Mouse (Mus musculus): Measurements from ENCODE around the gene Asb5.
A peak's percentile ranks its signal among the peaks of the same experiment; 100 is the strongest.
"Not testable (repeated sequence)": the region's sequence is repeated elsewhere in the genome, so short reads cannot be mapped to it uniquely, and the experiment has no call there.

The Asb5 gene

DNA sequence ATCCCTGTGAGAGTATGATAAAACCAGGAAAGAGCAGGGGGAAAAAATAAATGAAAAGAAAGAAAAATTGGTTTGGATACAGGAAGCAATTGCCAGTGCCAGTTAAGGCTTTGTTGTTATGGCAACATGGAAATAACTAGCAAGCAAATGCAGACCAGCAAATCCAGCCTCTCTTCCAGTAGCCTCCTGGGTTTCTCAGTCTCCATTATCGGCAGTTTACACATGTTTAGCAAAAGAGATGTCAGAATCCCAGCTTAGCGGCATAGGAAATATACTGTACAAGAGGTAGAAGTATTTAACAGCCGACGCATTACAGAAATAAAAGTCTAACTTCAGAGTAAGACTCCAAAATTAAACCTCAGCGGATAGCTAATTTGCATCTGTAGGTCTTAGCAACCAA is 65.3 kb downstream of the Asb5 start:
- Histone ChIP-seq H3K4me3 (replicated peaks; ENCODE audit: low read length) (no peak overlapping the region), H3K4me1 (replicated peaks; ENCODE audit: low read depth, low read length) (0 out of 2 replicates have a peak, but pooled peaks cover 2% of the 10 kb centered on the region), H3K36me3 (ENCODE audit: insufficient read depth, low read length) (no peaks in the 10 kb centered on the region), H3K27me3 (ENCODE audit: insufficient read depth, low read length) (no peaks in the 10 kb centered on the region), H3K9me3 (ENCODE audit: low read length) (no peaks in the 10 kb centered on the region)
- no peak for TF ChIP-seq CTCF (conservative IDR thresholded peaks at IDR 0.05; ENCODE audit: low read length)
- no peak for TF ChIP-seq NANOG (IDR thresholded peaks at IDR 0.05; ENCODE audit: borderline replicate concordance, low read length)
- TF ChIP-seq POU5F1 (IDR thresholded peaks at IDR 0.05; ENCODE audit: borderline replicate concordance, low read length): no peak

DNA sequence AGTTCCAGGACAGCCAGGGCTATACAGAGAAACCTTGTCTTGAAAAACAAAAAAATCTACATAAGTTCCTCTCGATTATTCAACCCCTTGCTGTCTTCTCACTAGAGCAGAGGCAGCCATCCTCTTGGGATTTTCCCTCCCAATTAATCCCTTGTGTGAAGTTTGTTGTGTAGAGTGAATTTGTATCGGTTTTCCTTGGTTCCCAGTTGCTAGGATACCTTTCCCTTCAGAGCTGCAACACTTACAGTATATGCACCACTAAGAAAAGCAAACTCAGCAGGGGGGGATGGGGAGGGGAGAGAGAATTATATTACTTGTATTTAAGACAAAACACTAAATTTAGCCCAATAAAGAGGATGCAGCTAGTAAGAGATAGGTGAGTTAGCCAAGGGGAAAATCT is 66.7 kb downstream of the Asb5 start:
- Histone ChIP-seq H3K4me3 (replicated peaks; ENCODE audit: low read length) (no peak overlapping the region), H3K9me3 (ENCODE audit: low read length) (no peaks in the 10 kb centered on the region), H3K36me3 (ENCODE audit: insufficient read depth, low read length) (no peaks in the 10 kb centered on the region), H3K27me3 (ENCODE audit: insufficient read depth, low read length) (no peaks in the 10 kb centered on the region), H3K4me1 (replicated peaks; ENCODE audit: low read depth, low read length) (peaks cover 10% of the 10 kb centered on the region)
- no peak for TF ChIP-seq CTCF (conservative IDR thresholded peaks at IDR 0.05; ENCODE audit: low read length)
- no peak for TF ChIP-seq NANOG (IDR thresholded peaks at IDR 0.05; ENCODE audit: borderline replicate concordance, low read length)
- TF ChIP-seq POU5F1 (IDR thresholded peaks at IDR 0.05; ENCODE audit: borderline replicate concordance, low read length): no peak

DNA sequence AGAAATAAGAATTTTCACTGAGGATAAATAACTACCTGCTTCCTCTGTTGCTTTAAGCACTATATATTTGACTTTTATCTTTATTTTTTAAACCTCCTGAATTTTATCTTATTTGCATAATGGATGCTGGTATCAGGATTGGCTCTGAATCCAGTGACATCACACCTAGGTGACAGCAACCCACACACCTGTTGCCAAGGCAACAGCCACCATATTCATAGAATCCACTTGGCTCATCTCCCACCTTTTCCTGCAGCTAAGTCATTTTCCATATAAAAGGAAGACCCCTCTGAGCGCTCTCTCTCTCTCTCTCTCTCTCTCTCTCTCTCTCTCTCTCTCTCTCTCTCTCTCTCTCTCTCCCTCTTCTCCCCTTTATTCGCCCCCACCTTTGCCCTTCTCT is 67.6 kb downstream of the Asb5 start:
- no peaks in the 10 kb centered on the region for H3K9me3 ChIP-seq (ENCODE audit: low read length)
- TF ChIP-seq NANOG (IDR thresholded peaks at IDR 0.05; ENCODE audit: borderline replicate concordance, low read length) (no peak), CTCF (conservative IDR thresholded peaks at IDR 0.05; ENCODE audit: low read length) (no peak), POU5F1 (IDR thresholded peaks at IDR 0.05; ENCODE audit: borderline replicate concordance, low read length) (no peak)
- H3K36me3 ChIP-seq (ENCODE audit: insufficient read depth, low read length): no peaks in the 10 kb centered on the region
- H3K27me3 ChIP-seq (ENCODE audit: insufficient read depth, low read length): no peaks in the 10 kb centered on the region
- no peak overlapping the region for H3K4me3 ChIP-seq (replicated peaks; ENCODE audit: low read length)
- peaks cover 10% of the 10 kb centered on the region for H3K4me1 ChIP-seq (replicated peaks; ENCODE audit: low read depth, low read length)

- Histone ChIP-seq H3K4me1 (replicated peaks; ENCODE audit: low read depth, low read length) (peaks cover 10% of the 10 kb centered on the region), H3K4me3 (replicated peaks; ENCODE audit: low read length) (no peak overlapping the region), H3K36me3 (ENCODE audit: insufficient read depth, low read length) (no peaks in the 10 kb centered on the region), H3K27me3 (ENCODE audit: insufficient read depth, low read length) (no peaks in the 10 kb centered on the region), H3K9me3 (ENCODE audit: low read length) (no peaks in the 10 kb centered on the region)
- no peak for TF ChIP-seq POU5F1 (IDR thresholded peaks at IDR 0.05; ENCODE audit: borderline replicate concordance, low read length)
- no peak for TF ChIP-seq NANOG (IDR thresholded peaks at IDR 0.05; ENCODE audit: borderline replicate concordance, low read length)
- no peak for TF ChIP-seq CTCF (conservative IDR thresholded peaks at IDR 0.05; ENCODE audit: low read length)
Observed at GRCm38 (mm10) chr8:54597386-54597785, 68.0 kb downstream of the Asb5 start.

GRCm38 (mm10) chr8:54600671-54601251 is 71.4 kb downstream of the Asb5 start, which contains the start of gene Spata4:
Gene Spata4 (plus strand): TSS chr8:54600781.
- no peak for TF ChIP-seq NANOG (IDR thresholded peaks at IDR 0.05; ENCODE audit: borderline replicate concordance, low read length)
- no peak for TF ChIP-seq CTCF (conservative IDR thresholded peaks at IDR 0.05; ENCODE audit: low read length)
- TF ChIP-seq POU5F1 (IDR thresholded peaks at IDR 0.05; ENCODE audit: borderline replicate concordance, low read length): no peak
- H3K27me3 ChIP-seq (ENCODE audit: insufficient read depth, low read length): no peaks in the 10 kb centered on the region
- peaks cover 8% of the 10 kb centered on the region for H3K4me1 ChIP-seq (replicated peaks; ENCODE audit: low read depth, low read length)
- peak within 1 kb of the TSS; percentile 58 for H3K4me3 ChIP-seq (replicated peaks; ENCODE audit: low read length)
- H3K36me3 ChIP-seq (ENCODE audit: insufficient read depth, low read length): no peaks in the 10 kb centered on the region
- no peaks in the 10 kb centered on the region for H3K9me3 ChIP-seq (ENCODE audit: low read length)

DNA sequence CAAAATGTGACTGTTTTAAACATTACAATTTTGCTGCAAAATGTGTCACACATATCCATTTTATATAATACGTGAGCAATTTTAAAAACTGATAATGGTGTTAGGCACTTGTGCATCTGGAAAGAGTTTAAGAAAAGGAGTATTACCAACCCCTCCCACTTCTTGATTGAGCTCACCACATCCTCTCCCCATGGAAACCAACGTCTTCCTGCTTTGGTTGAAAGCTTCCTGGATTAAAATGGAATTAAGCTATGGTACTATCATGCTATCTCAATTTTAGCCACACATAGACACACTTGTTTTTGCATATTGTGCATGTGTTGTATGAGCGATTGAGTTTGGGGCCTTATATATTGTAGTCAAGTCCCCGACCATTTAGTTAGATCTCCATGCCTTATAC is 74.1 kb downstream of the Asb5 start:
- Histone ChIP-seq H3K27me3 (ENCODE audit: insufficient read depth, low read length) (no peaks in the 10 kb centered on the region), H3K9me3 (ENCODE audit: low read length) (no peaks in the 10 kb centered on the region), H3K4me3 (replicated peaks; ENCODE audit: low read length) (no peak overlapping the region), H3K4me1 (replicated peaks; ENCODE audit: low read depth, low read length) (peaks cover 8% of the 10 kb centered on the region), H3K36me3 (ENCODE audit: insufficient read depth, low read length) (no peaks in the 10 kb centered on the region)
- TF ChIP-seq POU5F1 (IDR thresholded peaks at IDR 0.05; ENCODE audit: borderline replicate concordance, low read length) (no peak), CTCF (conservative IDR thresholded peaks at IDR 0.05; ENCODE audit: low read length) (no peak), NANOG (IDR thresholded peaks at IDR 0.05; ENCODE audit: borderline replicate concordance, low read length) (no peak)

- Histone ChIP-seq H3K36me3 (ENCODE audit: insufficient read depth, low read length) (no peaks in the 10 kb centered on the region), H3K9me3 (ENCODE audit: low read length) (no peaks in the 10 kb centered on the region), H3K27me3 (ENCODE audit: insufficient read depth, low read length) (no peaks in the 10 kb centered on the region), H3K4me1 (replicated peaks; ENCODE audit: low read depth, low read length) (no peaks in the 10 kb centered on the region), H3K4me3 (replicated peaks; ENCODE audit: low read length) (no peak overlapping the region)
- TF ChIP-seq CTCF (conservative IDR thresholded peaks at IDR 0.05; ENCODE audit: low read length) (no peak), POU5F1 (IDR thresholded peaks at IDR 0.05; ENCODE audit: borderline replicate concordance, low read length) (no peak), NANOG (IDR thresholded peaks at IDR 0.05; ENCODE audit: borderline replicate concordance, low read length) (no peak)
Observed at GRCm38 (mm10) chr8:54609336-54609735, 80.0 kb downstream of the Asb5 start.

DNA sequence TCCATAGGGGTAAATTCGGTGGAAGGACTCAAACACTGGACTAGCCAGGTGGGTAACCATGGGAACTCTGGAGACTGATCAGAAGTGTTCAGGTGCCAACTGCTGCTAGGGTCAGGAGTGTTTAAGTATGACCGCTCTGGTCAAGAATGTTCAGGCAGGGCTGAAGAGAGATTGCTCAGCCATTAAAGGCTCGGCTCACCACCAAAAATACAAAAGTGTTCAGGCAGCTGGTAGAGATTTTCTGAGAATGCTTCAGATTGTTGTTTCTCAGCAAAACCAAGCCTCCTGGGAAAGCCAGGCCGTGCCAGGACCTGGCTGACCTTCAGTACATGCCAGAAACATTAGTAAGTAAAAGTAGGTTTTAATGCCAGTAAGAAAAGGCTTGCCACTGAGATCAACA is 80.9 kb downstream of the Asb5 start:
- TF ChIP-seq NANOG (IDR thresholded peaks at IDR 0.05; ENCODE audit: borderline replicate concordance, low read length): no peak
- TF ChIP-seq POU5F1 (IDR thresholded peaks at IDR 0.05; ENCODE audit: borderline replicate concordance, low read length): no peak
- TF ChIP-seq CTCF (conservative IDR thresholded peaks at IDR 0.05; ENCODE audit: low read length): no peak
- Histone ChIP-seq H3K27me3 (ENCODE audit: insufficient read depth, low read length) (no peaks in the 10 kb centered on the region), H3K4me3 (replicated peaks; ENCODE audit: low read length) (no peak overlapping the region), H3K4me1 (replicated peaks; ENCODE audit: low read depth, low read length) (no peaks in the 10 kb centered on the region), H3K36me3 (ENCODE audit: insufficient read depth, low read length) (no peaks in the 10 kb centered on the region), H3K9me3 (ENCODE audit: low read length) (no peaks in the 10 kb centered on the region)

DNA sequence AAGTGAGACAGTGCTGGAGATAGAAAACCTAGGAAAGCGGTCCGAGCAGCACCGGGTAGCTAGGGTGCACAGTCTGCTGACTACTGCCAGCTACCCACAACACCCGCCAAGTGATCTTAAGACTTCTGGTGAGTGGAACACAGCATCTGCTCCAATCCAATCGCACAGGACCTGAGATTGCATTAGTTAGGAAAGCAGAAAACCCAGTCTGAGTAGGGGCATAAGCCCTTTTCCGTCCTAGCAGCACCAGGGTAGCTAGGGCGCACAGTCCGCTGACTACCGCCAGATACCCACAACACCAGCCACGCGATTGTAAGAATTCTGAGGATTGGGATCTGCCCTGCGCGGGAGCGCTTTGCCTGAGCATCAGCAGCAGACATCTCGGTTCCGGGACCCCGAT is 87.3 kb downstream of the Asb5 start:
- not testable (repeated sequence) for H3K36me3 ChIP-seq (ENCODE audit: insufficient read depth, low read length); H3K4me1 ChIP-seq (replicated peaks; ENCODE audit: low read depth, low read length); H3K9me3 ChIP-seq (ENCODE audit: low read length); H3K27me3 ChIP-seq (ENCODE audit: insufficient read depth, low read length)
- peak overlapping the region; percentile 71 for H3K4me3 ChIP-seq (replicated peaks; ENCODE audit: low read length)

Measured in E14TG2a.4 (cell line).